Mouse (Mus musculus): ENCODE results near the gene Ptms.
A peak's percentile ranks its signal among the peaks of the same experiment; 100 is the strongest.

Gene Ptms

DNA sequence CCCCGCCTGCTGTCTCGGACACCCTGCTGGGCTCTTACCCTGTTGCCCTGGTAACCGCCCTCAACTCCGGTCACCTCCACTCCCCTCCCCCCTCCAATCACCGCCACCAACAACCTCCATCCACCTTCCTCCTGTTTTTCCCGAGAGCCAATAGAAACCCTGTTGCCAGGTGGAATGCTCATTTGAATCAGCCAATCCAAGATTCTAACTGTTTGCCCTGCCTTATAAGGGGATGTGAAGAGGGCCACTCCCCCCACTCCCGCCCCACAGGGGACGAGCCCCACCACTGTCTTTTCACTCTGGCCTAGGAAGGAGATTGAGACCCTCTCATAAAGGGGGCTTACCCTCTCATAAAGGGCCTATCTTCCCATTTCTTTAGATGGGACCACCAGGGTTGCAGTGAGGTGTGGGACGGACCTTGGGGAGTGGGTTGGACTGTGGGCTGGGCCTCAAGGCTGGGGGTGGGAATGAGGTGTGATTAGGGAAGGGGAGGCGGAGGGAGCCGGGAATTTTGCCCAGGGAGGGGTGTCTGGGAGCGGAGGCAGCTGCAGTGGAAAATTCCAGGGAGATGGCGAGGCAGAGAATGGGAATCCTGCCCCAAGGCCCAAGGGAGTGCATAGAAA lies at the start of gene Ptms:
Gene Ptms, minus strand, starts transcription at position 409 of the 623 bp plus-strand sequence.
- peak; percentile 99 for DNase-seq

DNA sequence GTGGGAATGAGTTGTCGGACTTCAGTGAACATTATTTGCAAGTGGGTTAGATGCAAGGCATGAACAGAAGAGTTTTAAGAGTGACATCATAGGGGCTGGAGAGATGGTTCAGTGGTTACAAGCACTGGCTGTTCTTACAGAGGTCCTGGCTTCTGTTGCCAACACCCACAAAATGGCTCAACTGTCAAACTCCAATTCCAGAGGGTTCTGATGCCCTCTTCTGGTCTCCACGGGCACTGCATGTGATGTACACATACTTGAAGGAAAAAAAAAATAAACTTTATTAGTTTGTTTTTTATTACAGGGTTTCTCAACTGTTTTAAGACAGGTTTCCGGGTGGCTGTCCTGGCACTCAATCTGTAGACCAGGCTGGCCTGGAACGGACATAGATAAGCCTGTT lies 47.9 kb upstream of the Ptms start:
- DNase-seq: peak; percentile 61

DNA sequence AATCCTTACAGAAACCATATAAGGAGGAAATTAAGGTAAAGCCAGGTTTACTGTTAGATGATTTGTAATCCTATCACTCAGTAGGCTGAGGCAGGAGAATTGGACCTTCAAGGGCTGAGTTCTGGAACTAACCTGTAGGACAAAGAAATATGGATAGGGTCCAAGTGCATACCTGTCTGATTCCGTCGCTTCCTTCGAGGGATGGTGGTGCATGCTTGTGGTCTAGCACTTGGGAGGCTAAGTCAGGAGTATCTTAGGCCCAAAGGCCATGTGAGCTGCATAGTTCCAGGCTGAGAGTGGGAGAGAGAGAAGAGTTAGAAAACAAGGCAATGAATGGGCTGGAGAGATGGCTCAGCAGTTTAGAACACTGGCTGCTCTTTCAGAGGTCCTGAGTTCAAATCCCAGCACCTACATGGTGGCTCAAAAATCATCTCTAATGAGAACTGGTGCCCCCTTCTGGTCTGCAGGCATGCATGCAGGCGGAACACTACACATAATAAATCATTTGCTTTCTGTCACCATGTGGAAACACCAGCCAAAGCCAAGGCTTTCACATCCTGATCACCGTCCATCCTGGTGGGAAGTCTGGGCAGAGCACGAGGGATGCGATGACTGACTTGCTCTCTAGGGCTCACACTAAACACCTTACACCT lies 46.7 kb upstream of the Ptms start:
- DNase-seq: peak; percentile 38

DNA sequence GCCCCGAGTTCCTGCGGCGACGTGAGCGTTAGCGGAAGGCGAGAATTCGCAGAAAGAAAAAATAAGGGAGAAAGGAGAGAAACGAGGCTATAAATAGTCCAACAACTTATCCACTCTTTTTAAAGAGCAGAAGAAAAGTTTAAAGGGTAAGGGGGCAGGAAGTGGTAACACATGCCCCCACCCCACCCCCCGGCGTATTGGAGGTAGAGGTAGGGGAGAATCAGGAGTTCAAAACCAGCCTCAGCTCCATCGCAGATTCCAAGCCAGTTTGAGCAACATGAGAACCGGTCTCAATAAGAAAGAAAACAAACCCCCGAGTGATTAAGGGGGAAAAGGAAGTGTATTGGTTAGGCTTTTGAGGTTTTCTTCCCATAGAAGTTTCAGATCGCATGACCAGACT lies 45.8 kb upstream of the Ptms start:
- DNase-seq: no peak

DNA sequence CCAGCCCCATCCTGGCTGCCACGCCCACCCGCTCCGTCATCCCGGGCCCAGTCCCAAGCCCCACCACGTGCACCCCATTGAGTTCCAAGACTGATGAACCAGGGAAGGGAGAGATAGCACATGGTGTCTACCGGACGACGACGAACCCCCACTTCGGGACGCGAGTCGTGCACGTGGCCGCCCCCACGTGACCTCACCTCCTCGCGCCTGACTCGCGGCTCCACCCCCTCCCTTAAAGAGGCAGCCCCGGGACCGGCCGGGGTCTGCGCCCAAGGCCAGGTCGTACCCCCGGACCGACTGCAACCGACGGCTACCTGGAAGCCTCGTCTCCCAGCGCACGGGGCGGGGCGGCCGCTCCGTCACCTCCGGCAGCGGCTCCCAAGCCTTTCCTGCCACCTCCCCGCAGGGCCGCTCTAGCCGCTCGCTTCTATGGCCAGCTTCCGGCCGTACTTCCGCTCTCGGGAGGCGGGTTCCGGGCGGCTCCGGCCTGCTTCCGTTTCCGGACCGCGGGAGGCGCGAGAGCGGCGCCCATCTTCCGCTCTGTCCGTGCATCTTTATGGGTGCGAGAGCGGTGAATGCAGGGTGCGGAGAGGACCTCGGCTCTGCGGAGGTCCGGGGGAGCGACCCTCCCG lies 45.3 kb upstream of the Ptms start, which contains the start of gene Cops7a:
Gene Cops7a, minus strand, starts transcription at position 451 of the 632 bp plus-strand sequence.
- peak; percentile 95 for DNase-seq

DNA sequence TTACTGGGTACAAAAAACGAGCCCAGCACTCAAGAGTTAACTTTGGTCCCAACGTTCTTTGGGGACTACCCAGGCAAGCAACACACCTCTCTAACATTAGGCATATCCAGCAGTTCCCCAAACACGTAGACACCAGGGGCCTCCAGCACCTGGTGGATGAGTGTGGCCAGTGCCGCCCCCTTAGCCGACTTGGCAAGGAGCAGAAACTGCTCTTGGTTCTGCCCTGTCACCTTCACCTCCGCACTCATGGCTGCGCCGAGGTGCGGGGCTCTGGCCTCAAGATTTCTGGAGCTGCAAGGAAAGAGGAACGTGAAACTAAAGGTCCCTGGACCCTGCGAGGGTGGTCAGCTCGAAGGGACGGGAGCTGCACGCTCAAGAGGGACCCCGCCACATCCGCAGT lies 44.7 kb upstream of the Ptms start:
- no peak for DNase-seq

DNA sequence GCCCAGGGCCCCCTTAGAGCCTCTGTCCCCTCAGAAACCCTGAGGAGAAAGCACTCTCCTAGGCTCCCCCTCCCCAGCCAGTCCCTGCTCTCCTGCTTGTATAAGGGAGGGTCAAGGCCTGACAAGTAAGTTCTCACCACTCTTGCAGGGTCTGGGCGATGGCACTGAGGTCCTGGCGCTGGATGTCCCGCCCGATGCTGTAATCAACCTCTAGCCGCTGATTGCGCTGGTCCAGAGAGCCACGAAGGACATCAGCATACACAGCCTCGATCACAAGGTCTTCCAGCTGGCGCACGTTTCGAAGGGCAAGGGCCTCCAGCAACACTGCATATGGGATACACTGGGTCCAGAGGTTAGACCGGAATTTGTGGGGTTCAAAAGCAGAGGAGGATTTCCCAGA lies 41.1 kb upstream of the Ptms start:
- DNase-seq: no peak

DNA sequence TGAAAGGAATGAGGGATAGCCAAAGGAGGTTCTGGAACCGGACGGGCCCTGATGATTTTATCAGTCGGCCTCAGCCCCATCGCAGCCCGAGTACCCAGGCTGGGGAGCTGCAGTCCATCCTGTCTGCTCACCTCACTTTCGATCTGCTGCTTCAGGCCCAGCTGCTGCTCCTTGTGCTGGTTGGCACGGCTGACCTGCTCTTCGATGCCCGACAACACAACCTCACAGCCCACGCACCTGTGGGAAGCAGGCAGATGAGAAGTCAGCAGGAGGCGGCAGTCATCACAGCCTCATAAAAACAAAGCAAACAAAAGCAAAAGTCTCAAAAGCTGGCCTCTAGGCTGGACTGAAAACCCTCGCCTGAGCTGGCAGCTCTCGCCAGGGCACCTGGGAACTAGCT lies 40.1 kb upstream of the Ptms start:
- no peak for DNase-seq

DNA sequence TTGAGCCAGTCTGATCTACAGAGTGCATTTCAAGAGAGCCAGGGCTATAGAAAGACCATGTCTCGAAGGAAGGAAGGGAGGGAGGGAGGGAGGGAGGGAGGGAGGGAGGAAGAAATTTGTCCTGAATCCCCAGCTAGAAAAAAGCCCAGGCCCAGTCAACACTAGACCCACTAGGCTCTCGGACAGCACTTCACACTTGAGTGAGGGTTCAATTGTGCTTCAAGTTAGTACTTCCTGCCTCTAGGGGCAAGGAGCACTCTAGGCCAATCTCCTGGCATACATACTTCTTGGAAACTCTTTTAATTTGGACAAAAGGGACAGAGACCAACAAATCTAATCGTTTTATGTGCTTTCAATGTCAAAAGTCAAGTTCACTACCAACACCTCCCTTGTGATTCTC lies 38.2 kb upstream of the Ptms start:
- DNase-seq: no peak

DNA sequence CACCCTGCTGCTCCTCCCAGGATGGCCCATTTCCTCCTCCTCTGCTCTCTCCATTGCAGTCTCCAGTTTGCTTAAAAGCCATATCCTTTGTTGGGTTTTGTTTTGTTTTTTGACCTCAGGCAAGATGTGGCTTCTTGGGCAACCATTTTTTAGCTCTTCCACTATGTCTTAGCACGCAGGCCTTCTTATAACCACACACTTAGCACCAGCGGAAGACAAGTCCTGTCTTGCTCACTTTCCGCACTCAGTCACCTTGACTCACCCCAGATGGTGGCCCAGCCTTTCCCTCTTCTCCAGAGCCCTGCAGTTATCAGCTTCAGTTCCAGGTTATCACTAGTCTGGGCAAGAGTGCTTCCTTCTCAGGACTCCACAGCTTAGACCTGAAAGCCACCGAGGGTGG lies 35.3 kb upstream of the Ptms start:
- no peak for DNase-seq

DNA sequence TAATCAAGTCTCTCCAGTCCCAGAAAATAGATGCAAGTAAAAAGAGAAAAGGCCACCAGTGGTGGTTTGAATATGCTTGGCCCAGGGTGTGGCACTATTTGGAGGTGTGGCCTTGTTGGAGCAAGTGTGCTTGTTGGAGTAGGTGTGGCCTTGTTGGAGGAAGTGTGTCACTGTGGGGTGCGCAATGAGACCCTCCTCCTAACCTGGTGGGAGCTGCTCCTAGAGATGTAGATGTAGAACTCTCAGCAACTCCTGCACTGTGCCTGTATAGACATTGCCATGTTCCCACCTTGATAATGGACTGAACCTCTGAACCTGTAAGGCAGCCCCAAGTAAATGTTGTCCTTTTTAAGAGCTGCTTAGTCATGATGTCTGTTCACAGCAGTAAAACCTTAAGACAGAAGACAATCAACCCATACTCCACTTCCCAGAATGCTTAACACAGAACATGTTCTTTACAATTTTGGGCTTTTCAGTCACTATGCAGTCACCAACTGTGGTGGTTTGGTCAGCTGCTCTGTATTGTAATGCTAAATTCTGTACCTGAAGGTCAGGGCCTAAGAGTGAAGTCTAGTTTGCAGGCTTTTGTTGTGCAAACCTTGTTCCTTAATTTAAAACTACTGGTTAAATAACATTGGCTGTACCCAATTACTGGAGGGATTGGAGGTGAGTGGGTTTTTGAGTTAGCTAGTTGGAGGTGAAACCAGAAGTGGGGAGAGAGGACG lies 34.2 kb upstream of the Ptms start:
- no peak for DNase-seq

DNA sequence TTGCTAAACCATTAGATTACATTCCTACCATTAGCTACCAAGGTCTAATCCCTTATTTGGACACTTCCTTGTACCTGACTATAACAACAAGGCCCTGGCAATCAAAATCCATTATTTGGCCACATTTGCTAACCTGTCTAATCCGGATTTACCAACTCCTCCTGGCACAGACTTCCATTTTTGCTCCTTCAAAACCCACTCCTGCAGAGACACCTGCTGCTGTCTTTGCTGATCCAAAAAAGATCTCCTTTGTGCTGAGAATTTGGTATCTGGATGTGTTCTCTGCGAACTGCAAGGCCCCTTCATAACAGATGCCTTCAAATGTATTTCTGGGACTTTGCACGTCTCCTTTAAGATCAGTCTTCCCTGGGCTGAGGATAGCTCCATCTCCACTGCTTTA lies 23.6 kb upstream of the Ptms start:
- no peak for DNase-seq

DNA sequence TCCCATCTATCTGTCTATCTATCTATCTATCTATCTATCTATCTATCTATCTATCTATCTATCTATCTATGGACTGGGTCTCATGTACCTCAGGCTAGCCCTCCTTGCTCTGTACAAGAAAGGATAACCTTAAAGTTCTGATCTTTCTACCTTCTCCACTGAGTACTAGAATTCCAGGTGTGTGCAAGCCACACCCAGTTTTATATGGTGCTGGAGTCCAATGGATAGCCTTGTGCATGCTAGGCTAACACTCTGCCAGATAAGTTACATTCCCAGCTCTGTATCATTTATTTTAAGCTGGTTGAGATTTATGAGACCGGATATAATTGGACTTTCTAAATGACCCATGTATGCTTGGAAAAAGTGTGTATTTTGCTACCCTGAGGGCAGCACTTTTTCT lies 21.8 kb upstream of the Ptms start:
- DNase-seq: no peak

DNA sequence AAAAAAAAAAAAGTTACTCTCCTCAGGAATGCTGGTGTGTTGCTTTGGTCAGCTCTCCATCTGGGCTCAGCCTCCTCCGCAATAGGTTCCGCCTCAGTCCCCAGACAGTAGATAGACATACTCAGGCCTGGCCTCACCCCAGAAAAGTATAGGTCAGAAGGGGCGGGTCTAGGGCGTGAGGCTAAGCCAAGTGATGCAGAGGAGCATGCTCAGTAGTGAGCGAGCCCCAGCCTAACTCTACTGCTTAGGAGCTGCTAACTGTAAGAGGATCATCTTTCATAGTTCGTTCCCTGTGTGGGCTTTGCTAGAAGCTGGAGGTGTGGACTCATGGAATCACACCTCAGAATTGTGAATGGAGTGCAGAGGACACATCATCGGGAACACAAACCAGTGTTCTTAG lies 18.7 kb upstream of the Ptms start:
- DNase-seq: no peak

DNA sequence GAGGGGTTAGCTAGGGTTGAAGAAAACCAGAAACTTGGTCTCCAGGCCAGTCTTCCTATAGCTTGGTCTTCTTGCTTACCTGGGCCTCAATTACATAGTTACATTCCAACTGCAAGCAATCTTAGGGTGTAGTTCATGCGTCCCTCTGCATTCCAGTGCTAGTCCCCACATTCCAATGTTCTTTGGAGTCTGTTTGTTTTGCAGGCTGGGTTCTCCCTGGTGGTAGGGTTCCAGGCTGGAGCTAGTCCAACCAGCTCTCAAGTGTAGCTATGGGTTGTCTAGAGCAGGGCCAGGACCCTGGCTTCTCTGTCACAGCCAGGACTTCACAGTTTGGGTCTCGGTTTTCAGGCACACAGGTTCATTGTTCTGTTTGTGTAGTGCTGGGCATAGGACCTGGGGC lies 17.6 kb upstream of the Ptms start:
- DNase-seq: no peak

DNA sequence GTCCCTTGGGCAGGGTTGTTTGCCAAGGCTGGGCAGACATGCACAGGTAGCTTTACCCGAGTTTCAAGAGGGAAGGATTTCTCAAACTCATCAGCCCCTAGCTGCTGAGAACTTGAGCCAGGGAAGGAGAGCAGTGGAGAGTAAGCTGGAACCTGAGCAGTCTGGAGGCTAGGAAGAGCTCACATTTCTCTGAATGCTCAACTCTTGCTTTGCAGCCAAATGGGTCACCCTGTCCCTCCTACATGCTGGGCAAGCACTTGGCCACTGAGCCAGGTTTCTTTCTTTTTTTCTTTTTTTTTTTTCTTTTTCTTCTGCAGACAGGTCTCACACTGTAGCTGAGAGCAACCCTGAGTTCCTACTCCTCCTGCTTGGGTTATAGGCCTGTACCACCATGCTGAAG lies 16.8 kb upstream of the Ptms start:
- no peak for DNase-seq

DNA sequence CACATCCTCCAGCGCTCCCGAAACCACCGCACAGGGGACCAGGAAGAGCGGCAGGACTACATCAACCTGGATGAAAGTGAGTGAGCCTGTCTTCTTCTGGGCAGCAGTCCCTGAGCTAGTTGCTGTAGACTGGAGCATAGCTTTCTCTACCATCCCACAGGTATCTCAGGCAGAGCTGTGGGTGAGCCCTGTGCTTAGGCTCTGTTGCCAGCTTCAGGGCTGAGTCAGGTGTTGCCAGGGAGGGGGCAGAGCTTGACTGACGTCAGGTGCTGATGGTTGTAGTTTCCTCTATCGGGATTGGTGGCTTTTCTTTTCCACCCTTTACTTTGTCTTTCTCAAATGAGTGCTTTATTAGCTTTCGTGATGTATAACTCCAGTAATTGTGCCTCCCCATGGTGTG lies 14.8 kb upstream of the Ptms start:
- no peak for DNase-seq

DNA sequence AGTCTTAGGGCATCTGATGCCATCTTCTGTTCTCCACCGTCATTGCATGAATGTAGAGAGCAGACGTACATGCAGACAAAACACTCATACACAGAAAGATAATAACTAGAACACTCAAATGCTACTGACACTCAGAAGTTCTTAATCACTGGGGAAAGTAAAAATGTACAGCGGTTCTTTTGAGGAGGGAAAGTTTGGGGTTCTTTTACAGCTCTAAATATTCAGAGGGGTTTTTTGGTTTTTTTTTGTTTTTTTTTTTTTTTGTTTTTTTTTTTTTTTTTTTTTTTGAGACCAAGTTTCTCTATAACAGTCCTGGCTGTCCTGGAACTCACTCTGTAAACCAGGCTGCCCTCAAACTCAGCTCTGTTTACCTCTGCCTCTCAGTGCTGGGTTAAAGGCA lies 13.2 kb upstream of the Ptms start:
- no peak for DNase-seq

DNA sequence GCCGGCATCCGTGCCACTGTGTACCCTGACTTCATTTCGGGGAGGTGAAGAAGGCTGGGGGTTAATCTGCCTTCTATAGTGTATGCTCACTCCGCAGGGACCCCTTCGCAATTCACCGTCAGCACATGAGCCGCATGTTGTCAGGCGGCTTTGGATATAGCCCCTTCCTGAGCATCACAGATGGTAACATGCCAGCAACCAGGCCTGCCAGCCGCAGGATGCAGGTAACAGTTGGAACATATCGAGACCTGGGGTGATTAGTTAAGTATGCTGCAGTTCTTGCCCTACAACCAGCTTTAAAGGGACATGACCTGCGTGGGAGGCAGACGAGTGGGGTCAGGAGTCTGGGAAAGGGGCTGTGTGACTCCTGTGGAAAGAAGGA lies 12.4 kb upstream of the Ptms start:
- no peak for DNase-seq

DNA sequence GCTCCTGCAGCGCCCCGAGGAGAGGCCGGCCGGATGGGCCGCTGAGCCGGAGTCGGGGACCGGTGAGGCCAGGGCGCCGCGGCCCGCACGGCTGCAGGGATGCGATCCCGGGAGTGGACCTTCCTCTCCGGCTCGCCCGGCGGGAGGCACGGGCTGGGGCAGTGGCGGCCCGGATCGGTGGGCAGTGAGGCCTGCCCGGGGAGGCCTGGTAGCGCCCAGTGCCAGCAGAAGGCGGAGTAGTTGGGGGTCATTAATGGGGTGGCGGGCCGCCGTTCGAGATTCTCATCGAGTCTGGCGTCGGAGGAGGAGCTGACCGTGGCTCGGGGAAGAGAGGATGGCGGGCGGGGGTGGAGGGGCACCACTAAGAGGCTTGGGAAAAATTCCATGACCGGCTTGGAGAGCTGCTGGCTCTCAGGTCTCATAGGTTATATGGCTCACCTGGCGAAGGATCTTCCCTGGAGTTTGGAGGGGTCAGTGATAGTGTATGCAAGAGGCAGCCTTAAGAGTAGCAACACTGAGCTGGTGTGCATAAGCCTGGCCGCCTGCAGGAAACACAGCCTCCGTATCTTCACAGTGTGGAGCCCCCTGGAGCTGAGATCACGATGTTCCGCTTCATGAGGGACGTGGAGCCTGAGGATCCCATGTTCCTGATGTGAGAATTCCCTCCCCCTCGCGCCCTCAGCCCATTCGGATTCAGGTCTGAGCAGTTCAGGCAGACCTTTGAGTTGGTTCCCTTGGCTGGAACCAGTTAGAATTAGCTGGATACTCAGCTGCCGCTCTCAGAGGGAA lies 11.8 kb upstream of the Ptms start:
- peak; percentile 61 for DNase-seq

DNA sequence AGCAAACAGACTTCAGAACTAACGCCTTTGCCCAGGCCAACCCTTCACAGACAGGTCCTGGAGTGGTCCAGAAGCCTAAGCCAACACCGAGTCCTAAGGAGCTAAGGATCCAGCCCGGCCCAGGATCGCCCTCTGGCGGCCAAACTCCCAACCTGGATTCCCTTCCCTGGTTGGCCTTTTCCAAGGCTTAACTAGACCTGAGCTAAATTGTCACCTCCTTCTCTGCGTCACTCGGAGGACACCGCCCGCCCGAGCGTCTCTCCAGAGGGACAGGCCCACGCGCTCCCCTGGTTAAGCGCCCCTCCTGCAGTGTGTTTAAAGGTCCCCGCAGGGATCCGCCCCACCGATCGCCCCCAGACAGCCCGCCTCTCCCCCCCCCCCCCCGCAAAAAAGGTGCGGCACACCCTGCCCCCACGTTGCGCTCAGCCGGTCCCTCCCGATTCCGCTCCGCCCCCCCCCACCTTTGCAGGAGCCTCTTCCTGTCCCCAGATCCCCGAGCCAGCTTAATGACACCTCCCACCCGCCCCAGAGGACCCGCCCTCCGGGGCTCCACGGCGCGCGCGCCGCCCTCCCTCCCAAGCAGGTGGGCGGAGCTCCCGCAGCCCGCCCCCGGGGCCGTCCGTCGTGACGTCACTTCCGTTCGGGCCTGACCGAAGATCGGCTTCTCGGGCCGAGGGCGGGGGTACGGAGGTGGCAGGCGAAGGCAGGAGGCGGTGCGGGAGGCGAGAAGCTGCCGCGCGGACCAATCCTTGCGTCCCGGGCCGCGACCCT lies 11.0 kb upstream of the Ptms start, which contains the start of gene Mlf2:
Gene Mlf2, plus strand, starts transcription at position 633 of the 771 bp plus-strand sequence.
- peak; percentile 100 for DNase-seq

DNA sequence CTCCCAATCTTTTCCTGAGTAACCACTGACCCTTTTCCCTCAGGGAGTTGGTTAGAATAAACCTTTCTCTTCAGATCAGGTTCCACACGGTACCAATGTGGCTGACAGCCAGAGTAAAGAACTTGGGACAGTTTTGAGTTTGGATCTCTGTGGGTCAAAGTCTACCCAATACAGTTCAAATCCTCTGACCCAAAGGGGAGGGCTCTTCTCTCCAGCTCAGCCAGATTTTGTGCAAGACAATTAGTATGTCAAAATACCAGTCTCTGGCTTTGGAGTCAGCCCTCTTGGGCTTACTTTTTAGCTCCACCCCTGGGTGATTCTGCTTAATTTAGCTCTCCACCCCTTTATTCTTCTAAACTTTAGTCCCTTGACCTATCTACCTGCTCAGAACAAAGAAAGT lies 10.3 kb upstream of the Ptms start:
- DNase-seq: peak; percentile 92

Data from kidney, adult 9 months (tissue).